Mouse (Mus musculus) 3134 (cell line): ENCODE results near the gene Dgcr2.

ENCODE experiments used
- DNase-seq: peaks from one replicate; pipeline ENCODE4 v3.0.0-alpha.2; 2011; ENCODE audit warnings: low spot score; ENCODE audit not compliant: insufficient read length; ENCODE audit errors: extremely low read depth

The Dgcr2 gene

DNA sequence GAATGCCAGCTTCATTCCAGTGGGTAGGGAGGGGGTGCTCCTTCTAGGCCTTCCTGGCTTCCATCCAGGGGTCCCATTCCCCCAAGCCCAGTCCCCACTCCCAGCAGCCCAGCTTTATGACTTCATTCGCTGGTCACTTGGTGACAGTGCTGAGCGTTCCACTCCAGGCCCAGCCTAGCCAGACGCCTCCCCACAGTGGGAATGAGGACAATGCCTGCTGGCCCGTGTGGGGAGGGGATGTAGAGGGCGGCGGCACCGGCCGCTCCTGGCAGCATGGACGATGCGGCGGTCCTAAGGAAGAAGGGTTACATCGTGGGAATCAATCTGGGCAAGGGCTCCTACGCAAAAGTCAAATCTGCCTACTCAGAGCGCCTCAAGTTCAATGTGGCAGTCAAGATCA lies at the start of gene Dgcr2, which contains the start of gene Tssk2:
Gene Dgcr2, minus strand, starts transcription at position 101 of the 400 bp plus-strand sequence.
Gene Tssk2, plus strand, starts transcription at position 176 of the 400 bp plus-strand sequence.
- DNase-seq, result no peak

GRCm38 (mm10) chr16:17945081-17945831 lies 46.9 kb upstream of the Dgcr2 start:
- DNase-seq, result no peak

GRCm38 (mm10) chr16:17943466-17943865 lies 45.1 kb upstream of the Dgcr2 start:
- DNase-seq, result no peak

DNA sequence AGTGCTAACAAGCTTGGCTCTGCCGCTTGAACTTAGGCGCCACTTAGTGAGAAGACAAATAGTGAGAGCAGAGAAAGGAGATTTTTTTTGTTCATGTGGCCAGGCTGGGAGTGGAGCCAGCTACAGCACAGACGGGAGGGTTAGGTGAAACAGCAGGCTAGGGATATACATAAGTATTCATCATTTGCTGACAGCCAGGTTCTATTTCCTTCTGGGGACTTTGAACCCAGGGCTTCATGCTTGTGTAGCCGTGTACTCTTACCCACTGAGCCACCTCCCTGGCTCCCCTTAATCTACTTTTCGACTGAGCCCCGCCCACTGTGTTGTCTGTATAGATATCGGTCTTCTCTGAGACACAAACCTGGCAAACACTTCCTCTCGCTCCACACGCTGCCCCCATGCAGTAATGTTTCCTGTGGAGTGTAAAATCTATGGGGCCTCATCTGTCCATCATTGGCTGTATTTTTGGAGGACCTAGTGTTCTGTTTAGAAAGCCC lies 40.9 kb upstream of the Dgcr2 start:
- no peak for DNase-seq

DNA sequence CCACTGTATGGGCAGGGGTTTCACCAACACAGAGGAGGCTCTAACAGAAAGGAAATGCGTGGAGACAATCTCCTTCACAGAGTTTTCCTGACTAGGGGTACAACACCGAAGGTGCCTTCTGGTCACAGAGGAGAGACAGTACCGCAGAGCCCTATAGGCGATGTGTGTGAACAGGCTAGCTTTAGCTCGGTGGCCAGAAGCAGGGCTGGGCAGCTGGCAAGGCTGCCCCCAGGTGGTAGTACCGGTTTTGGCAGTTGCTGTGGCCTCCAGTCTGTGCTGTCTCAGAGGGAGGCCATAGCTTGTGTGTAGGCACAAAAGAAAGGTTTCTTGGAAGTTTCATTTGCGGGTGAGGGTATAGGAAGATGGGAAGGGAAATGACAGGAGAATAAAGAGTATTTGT lies 40.5 kb upstream of the Dgcr2 start:
- DNase-seq, result peak; percentile 75

DNA sequence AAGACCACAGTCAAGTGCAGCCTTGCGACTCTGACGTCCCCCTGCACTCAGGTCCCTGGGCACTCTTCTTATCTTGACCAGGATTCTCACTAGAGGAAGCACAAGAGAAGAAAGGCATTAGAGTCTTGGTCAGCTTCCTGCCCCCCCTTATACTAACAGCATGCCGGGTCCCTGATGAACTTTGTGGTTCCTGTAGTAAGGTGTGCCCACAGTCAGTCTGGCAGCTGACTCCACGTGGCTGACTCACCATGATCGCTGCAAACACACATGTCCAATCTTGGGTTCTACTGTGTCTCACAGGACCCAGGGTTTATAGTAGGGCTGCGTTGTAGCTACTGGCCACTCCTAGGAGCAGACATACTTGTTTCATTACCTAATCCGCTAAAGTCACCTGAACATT lies 39.8 kb upstream of the Dgcr2 start:
- DNase-seq, result no peak

- no peak for DNase-seq
These were observed 38.4 kb upstream of the Dgcr2 start for GRCm38 (mm10) chr16:17936776-17937175.

DNA sequence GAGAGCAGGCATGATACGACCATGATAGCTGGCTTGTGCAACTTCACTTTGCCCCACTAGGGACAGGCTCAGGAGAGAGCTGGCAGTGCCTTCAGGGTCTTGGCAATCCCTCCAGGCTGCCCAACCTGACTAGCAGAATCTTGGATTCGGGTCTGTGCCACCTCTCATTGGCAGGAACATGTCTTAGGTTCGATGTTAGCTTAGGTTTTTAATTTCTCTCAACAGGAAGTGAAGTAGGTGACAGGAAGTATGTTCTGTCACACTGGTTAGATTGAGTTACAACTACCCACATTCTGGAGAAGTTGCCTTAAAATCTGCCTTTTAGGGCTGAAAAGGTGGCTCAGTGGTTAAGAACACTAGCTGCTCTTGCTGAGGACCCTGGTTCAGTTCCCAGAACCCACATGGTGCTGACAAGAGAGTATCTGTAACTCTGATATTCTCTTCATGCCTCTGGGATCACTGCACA lies 36.1 kb upstream of the Dgcr2 start:
- DNase-seq, result no peak

DNA sequence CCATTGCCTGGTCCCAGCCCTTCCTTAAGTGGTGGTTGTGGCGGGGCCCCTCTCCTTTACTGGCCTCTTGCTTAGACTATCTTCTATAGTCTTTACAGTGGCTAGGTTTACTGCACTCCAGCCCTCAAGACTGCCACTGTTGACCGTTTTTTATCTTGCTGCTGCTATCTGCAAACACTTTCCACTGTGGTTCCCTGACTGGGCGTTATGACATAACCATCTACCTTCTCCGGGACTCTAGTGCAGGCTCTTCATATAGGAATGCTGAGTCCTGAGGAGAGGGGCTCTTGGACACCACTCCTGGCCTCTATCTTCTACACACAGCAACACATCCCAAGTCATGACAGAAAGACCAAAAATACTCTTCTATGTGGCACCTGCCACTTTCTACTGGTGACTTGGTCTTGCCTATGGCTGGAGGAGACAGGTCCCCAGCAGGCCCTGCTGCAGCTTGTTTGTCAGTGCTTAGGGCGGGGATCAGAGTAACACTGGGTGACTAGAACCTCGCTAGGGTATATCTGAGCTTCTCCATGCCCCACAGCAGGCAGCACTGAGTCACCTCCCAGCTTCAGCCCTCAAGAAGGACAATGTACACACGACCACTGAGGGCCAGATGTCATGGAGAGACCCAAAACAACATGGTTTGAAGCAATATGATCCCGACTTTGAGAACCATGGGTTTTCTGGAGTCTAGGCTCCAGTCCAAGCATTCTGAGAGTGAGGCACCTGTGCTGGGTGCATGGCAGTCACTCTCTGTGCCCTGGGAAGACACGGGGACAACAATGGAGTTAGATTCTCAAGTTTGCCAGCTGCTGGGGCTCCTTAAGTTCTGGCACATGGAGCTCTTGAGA lies 35.5 kb upstream of the Dgcr2 start:
- no peak for DNase-seq

DNA sequence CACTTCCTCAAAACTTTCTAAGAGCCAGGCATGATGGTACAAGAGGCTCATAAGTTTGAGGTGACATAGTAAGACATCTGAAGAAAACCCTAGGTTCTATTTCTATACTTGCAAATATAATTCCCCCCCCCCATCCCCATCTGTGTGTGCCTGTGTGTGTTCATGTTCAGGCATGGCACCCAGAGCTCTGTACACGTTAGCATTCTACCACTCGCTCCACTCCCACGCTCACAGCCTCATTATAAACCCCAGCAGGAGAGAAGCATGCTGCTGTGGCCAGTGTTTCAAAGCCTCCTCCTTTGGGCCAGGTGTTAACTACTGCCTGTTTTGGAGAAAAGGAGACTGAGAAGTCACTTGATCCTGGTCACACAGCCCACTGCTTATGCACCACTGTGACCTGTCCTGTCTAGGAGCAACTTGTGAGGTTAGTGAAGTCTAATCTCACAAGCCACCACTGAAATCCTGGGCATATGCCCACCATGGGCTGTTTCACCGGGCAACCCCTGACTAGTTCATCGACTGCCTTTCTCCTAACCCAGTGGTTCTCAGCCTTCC lies 33.6 kb upstream of the Dgcr2 start:
- DNase-seq, result no peak

DNA sequence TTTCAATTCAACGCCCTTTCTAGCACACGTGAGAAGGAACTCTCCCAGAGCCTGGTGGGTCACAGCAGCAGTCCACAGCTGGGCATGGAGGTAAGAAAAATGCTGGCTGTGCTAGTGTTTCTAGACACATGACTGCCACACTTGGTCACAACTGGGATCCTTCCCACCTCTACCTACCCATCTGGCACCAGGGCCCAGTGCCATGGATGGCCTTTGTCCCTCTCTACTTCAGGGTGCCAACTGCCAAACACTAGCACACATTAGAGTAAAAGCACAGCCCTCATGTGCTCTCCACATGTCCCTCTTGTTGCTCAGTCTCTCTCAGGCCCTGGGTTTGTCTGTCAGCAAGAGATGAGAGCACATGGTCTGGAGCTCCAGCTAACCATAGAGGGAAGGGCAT lies 31.3 kb upstream of the Dgcr2 start:
- no peak for DNase-seq

DNA sequence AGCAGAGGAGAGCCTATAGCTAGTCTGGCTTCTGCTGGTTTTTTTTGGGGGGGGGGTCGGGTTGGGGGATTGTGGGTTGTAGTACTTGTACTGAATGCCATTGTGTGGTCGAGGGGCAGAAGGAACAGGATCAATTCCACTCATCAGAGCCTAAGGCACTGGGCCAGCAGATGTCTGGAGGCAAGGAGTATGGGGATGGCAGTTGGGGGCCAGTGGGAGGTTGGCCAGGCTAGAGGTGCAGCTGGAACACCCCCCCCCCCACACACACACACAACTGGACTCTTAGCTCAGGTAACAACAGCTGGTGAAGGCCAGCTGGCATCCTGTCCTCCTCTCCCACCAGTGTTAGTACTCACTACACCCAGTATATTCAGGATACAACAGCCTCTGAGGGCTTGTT lies 30.8 kb upstream of the Dgcr2 start:
- no peak for DNase-seq

DNA sequence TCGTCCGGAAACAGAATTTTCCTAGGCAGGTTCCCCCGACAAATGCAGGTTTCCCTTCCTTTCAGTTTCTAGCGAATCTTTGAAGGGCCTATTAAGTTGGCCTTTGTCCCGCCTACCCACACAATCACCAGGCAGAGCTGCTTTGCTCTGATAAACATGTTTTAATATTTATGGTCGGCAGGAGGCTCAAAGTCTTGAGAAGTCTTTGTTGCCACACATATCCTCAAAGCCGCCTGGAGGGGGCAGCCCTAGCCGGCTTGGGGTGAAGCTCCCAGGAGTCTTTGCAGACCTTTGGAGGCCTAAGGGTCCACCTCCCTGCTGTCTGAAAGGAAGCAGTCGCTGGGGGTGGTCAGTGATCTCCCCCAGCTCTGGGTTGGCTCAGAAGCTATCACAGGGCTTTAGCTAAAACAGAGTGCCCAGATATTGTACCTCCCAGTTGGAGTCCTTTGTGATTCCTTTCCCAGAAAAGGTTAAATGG lies 30.3 kb upstream of the Dgcr2 start:
- no peak for DNase-seq

- peak; percentile 93 for DNase-seq
These were observed 29.8 kb upstream of the Dgcr2 start, which contains the start of gene Slc25a1 for GRCm38 (mm10) chr16:17928087-17928580. Slc25a1 (minus strand) TSS chr16:17928219.

- no peak for DNase-seq
These were observed 29.2 kb upstream of the Dgcr2 start for GRCm38 (mm10) chr16:17927351-17928082.

- DNase-seq, result no peak
These were observed 23.8 kb upstream of the Dgcr2 start for GRCm38 (mm10) chr16:17922163-17922538.

DNA sequence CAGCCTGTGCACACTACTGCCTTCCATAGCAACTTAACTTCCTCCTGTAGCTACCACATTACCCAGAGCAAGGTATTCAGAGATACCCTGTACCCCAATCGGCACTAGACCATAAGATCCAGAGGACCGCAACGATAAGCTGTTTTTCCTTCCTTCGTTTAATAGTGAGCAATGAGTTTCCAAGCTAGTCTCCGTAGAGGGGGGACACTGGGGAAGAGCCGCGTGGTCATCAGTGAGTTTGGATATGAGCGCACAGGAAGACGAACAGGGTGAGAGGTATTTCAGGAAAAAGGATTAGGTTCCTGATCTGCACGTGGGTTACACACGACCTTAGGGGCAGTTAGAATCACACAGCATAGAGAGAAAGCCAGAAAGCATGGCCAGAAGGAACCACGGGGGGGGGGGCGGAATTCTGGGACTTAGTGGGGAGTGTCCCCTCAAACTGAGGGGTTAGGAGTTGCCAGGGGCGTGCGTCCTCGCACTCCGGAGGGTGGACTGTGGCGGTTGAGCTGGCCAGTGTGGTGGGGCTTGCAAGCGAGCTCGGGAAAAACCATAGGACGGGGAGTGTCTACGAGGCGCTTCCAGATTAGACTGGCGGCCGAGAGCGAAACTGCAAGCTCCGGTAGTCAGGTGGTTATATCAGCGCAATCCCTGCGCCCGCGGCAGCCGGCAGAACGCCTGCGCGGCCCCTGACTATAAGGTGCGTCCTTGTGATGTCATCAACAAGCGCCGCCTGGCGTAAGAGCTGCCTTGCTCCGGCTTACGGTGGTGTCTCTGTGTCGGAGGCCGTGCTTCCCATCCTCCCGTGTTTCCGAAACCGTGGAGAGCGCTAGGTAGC lies 23.2 kb upstream of the Dgcr2 start:
- DNase-seq, result peak; percentile 98

DNA sequence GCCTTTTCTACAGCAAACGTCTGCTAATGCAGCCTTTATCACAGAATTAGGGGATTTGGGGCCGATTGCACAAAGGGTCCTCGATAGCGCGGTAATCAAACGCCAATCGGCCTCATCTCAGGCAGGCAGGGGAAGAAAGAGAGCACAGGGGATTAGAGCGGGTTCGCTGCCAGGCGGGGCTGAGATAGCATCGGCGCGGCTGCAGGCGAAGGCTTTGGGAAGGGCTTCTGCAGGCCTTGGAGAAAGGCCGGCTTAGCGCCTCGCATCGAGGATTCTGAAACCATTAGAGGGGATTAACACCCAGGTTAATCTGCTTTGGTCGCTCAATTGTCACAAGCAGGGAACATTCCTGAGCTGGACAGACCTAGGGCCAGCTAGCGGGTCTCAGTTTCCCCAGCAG lies 22.2 kb upstream of the Dgcr2 start:
- DNase-seq, result no peak
